Mouse (Mus musculus) neutrophil, adult 5-6 weeks (primary cell): ENCODE results near the gene Parva. TPM values are rescaled to one million over a fixed set of nuclear protein-coding genes. Genes with fewer than 3 reads are reported as not detected.

Experiments
- ATAC-seq: fragments of 151-379, 151-347 bp; 2 replicates; pipeline ENCODE4 v1.8.0; 2017; ENCODE audit warnings: mild to moderate bottlenecking, moderate TSS enrichment; ENCODE audit not compliant: insufficient number of reproducible peaks, poor library complexity, low FRiP score, severe bottlenecking; ENCODE audit errors: extremely low read depth
- total RNA-seq: library from RNA; stranded (forward); fragments of 200-1000 nt; gene quantifications from 2 replicates; pipeline ENCODE4 v1.2.3, GENCODE M21; 2017

Gene Parva
- total RNA-seq, 1 experiment from 2014 or later, result not detected

DNA sequence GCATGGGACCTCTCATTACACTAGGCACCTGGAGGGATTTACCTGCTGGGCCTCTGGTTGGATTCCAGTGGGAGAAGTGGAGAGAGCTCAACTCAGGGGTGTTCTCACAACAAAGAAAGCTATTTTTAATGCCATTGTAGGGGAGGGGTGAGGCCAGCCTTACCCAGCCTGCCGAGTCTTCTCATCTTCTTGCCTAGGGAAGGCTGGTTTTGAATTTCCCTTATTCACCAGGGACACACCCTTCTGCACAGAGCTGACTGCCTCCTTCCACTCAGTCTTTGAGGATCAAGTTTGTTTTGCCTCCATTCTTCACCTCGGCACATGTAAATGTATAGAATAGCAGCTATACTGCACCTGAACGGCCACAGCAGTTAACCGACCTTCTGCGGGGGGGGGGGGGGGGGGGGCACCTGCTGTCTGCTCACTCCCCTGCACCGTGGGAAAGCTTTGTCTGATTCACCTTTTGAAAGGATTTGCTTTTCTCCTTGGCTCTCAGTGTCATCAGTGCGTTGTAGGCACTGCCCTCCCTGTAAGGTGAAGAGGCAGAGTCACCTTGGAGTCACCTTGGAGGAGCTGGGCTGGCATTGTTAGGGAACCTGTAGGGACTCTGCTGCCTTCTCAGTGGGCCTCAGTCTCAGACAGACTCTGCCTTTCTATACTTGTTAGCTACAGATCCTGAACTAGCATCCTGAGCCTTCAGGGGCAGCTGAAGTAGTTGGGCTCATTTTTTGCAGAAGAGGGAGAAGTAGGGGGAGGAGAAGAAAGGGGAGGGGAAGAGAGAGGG is 10.4 kb upstream of the Parva start:
- no peak for ATAC-seq

GRCm38 (mm10) chr7:112417598-112417997 is 9.7 kb upstream of the Parva start:
- no peak for ATAC-seq

- no peak for ATAC-seq
Observed at GRCm38 (mm10) chr7:112423438-112423837, 3.9 kb upstream of the Parva start.

DNA sequence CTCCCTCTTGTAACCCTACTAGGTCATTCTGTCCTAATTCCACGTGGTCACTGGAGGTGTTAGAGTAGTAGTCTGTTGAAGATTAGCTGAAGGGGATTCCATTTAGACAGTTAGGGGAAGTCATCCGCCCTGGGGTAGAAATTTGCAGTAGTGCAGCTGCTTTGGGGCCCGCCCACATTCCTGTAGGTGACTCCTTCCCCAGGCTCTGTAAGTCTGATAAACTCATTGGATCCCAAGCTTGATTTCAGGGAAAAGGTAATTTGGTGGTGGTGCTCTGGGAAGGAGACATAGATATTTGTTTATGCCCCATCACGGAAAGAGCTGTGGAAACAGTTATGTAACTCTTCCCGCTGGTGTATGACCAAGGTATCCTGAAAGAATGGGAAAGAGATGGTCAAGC is 494 bp upstream of the Parva start:
- ATAC-seq, result no peak

DNA sequence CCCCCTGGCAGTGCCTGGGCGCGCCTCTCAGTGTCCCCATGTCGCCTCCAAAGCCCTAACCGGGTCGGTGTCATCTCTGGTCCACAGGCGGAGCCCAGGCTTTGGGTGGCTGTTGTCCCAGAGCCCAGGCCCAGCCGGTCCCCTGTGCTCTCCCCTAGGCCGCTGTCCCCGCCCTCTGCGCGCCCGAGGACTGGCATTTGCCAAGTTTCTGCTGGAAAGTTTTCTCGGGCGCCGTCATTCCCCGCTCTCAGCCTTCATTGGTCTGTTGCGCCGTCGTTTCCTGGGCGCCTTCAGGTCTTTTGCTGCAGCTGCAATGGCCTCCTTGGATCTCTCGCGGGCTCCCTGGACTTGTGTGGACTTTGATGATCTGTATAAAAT is 842 bp downstream of the Parva start:
- ATAC-seq, result 0 out of 2 replicates have a peak, but pooled peaks have one; percentile 9

DNA sequence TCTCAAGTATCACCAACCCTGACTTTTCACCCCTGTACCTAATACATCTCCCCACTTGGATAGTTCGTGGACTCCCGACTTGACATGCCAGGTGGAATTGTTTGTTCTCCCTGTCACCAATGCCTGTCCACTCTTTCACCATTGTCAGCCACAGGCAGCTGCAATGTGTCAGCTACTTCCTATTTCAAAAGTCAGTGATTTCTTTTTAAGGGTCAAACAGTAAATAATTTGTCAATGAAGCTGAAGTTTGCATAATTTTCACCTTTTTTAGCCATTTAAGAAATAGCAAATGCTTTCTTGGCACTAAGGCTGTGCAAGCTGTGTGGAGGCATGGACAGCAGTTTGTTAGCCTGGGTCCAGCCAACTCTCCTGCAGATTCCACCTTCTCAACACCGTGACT is 12.5 kb downstream of the Parva start:
- no peak for ATAC-seq

DNA sequence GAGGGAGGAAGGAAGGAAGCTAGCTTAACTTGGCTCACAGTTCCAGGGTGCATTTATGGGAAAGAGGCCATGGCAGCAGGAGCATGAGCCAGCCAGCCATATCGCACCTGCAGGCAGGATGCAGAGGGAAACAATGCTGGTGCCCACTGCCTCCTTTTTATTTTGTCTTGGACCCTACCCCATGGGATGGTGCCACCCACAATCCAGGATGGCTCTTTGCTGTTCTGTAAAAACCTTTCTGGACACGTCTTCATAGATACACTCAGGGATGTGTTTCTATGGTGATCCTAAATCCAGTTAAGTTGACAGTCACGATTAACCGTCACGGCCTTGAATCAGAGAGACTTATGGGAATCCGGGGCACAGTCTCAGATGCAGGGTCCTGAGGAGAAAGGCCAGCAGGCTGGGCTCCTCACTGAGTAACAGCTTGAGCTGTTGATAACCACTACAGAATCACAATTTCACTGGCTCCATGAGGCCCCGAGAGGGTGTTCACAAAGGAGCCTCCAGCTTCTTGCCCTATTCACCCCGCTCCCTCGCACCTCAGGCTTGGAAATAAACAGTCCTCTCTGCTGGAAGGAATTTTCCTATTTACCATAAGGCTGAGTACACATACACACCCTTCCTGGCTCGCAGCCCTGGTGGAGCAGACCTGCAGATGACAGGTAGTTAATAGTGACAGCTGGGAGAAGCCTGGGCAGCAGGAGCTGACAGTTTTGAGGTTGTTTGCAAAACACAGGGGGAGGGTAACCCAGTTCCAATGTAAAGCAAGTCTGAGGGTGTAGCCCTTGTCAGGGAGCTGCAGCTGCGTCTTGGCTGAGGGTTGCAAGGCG is 17.1 kb downstream of the Parva start:
- no peak for ATAC-seq

GRCm38 (mm10) chr7:112444985-112445367 is 17.7 kb downstream of the Parva start:
- no peak for ATAC-seq

DNA sequence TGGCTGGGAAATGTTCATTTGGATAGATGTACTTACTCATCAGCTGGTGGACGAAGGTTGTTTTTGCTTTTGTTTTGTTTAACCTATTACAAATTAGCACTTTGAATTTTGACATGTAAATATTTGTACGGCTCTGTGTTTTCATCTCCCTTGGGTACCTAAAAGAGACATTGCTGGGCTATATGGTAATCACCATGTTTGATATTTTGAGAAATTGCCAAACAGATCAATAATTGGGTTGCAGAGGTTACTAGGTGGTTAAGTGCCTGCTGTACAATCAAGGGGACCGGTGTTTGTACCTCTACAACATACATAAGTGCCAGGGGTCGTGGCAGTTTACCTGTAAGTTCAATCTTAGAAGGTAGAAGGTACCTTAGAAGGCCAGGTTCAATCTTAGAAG is 19.2 kb downstream of the Parva start:
- no peak for ATAC-seq

DNA sequence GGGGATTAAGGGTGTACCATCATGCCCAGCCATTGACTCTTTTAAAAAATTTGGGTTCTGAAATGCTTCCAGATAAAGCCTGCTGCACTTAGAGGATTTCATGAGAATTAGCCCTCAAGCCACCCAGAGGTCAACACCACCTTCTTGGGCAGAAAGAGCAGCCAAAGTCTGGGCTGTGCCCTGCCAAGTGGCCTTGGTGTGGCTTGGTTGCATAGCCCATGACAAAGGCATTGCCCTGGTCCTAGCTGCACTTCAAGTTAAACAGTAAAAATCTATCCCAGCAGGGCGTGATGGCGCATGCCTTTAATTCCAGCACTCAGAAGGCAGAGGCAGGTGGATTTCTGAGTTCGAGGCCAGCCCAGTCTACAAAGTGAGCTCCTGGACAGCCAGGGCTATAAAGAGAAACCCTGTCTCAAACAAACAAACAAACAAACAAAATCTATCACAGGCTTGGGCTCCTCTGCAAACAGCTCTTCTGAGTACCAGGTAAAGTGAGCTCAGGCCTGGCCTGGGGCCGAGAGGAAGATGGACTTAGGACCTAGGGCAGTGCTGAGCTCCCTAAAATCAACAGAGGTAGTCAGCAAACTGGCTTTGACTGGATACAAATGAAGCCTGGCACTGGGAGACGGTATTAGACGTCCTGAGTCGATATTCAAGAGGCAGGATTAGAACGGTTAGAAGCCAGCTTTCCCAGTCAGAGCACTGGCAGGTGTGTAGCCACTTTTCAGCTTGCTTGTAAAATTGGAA is 22.8 kb downstream of the Parva start:
- no peak for ATAC-seq

DNA sequence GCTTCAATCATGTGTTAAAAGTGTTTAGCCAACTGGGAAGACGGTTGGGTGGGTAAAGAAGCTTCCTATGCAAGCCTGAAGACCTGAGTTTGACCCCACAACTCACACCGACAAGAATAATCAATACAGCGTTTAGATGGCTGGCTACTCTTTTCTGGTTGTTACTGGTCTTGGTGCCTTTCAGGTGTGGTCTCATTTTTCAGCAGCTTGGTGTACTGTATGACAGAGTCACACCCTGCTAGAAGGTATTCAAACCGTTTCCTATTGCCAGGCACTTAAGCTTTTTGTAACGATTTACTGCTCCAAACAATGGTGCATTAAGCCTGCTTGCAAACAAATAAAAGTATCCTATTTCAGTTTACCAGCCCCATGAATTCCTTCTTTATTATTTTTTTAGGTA is 25.2 kb downstream of the Parva start:
- ATAC-seq, result no peak

GRCm38 (mm10) chr7:112453805-112454214 is 26.5 kb downstream of the Parva start:
- no peak for ATAC-seq

GRCm38 (mm10) chr7:112454380-112454779 is 27.1 kb downstream of the Parva start:
- ATAC-seq, result no peak

DNA sequence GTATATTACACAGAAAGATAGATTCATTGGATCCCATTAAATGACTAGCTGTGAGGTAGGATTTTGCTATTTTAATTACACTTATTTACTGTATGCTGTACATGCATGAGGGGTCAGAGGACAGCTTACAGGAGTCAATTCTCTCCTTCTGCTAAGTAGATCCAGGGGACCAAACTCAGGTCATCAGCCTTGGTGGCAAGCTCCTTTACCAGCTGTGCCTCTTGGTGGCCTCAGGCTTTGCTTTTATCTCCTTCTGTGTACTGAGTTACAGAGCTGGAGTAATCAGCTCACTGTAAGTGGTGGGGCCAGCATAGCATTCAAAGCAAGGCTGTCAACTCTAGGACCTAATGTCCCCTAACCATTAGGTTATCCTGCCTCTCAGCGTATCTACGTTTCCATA is 27.6 kb downstream of the Parva start:
- ATAC-seq, result no peak

GRCm38 (mm10) chr7:112455566-112456110 is 28.3 kb downstream of the Parva start:
- no peak for ATAC-seq

DNA sequence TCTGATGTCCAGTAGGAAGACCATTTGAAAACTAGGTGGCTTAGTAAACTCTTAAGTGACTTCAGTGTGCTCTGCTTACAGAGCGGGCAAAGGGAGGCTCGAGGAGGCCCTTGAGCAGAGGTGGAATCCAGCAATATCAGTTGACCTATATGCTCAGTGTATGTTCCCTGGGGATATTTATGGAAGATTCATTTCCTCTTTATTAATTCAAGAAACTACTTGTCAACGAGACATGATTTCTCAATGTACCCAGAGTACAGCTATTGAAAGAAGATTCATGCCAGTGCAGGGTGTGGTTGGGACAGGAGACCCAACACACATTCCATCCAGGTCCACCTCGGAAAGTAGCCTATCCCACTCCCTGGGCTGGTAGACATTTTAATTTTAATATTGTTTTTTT is 30.1 kb downstream of the Parva start:
- no peak for ATAC-seq

GRCm38 (mm10) chr7:112457920-112458319 is 30.6 kb downstream of the Parva start:
- ATAC-seq, result no peak

DNA sequence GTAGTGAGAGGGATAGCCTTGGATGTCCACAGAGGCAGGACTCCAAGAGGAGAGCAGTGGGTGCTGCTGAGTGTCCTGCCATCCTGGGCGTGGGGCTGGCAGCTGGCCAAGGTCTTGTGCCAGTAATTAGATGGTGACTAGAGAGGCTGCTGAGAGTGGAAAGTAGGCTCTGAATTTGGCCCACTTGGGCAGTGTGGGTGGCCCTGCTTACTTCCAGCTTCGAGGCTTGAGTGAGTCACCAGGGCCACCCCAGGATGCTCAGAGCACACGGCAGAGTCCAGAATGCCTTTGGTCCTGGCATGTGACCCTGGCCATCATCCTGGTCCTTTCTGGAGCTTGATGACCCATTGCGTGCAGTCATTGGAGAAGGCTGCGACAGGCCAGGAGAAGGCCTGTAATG is 31.1 kb downstream of the Parva start:
- no peak for ATAC-seq

- ATAC-seq, result no peak
Observed at GRCm38 (mm10) chr7:112463074-112463473, 35.8 kb downstream of the Parva start.
